Comparison of ENCODE assay signal across 8 mouse cellular contexts in the genomic region with DNA sequence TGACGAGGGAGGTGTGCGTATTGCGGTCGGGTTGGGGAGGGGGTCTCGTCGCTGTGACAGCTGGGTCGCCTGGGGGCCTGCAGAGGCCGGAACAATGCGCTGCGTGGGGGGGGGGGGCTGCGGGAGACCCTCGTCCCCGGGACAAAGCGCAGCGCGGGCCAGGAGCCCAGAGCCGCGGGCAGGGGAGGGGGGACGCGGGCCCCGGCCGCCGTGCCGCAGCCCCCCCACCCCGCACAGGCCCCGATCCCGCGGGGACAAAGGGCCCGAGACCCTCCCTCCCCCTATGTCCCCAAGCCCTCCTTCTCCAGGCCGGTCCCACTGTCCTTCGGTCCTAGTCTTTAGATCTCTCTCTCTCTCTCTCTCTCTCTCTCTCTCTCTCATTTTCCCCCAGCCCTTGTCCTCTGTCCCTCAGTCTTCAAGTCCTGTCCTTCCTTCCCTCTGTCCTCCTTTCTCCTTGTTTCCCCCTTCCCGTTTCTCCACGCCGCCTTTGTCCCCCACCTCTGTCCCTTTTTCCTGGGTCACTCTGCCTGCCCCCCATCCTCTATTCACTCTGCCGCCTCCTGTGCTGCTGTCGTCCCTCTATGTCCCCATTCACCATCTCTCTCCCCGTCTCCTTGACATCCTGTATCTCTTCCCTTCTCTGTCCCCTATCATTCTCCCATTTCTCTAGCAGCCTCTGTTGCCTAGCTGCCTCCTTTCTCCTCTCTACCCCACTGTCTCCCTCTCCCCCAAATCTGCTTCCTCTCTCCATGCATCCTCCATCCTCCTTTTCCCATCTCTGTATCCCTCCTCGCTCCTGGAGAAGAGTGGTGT. TPM values are rescaled to one million over a fixed set of nuclear protein-coding genes. Genes with fewer than 3 reads are reported as not detected.
DNase-seq lines count a peak whose midpoint lies in the region; ATAC-seq and TF ChIP-seq lines count a peak whose summit lies in the region.

No protein-coding gene starts in this region.

- peaks cover 12% of the 10 kb centered on the region; the same call in 1 of the 2 replicates for H3K27me3 ChIP-seq in lung, postnatal 0 days (replicated peaks; ENCODE audit: insufficient read depth, low read length)
- peaks cover 33% of the 10 kb centered on the region; the same call in 1 of the 2 replicates for H3K27me3 ChIP-seq in limb, embryonic 15.5 days
- no peaks in the 10 kb centered on the region for H3K27me3 ChIP-seq in stomach, embryonic 14.5 days (ENCODE audit: control insufficient read depth, insufficient read depth, low read length)

- H3K27ac ChIP-seq in lung, postnatal 0 days (ENCODE audit: low read length): no peak overlapping the region
- no peak overlapping the region for H3K27ac ChIP-seq in limb, embryonic 15.5 days
- H3K27ac ChIP-seq in stomach, embryonic 14.5 days (ENCODE audit: low read length): no peak overlapping the region

- H3K4me1 ChIP-seq in lung, postnatal 0 days (ENCODE audit: insufficient read depth, low read depth, low read length): peaks cover 4% of the 10 kb centered on the region; the same call in 1 of the 2 replicates
- H3K4me1 ChIP-seq in limb, embryonic 15.5 days: peaks cover 15% of the 10 kb centered on the region
- no peaks in the 10 kb centered on the region for H3K4me1 ChIP-seq in stomach, embryonic 14.5 days (ENCODE audit: control insufficient read depth, insufficient read depth, low read length)

- no peaks in the 10 kb centered on the region for H3K36me3 ChIP-seq in lung, postnatal 0 days (ENCODE audit: insufficient read depth, low read length)
- H3K36me3 ChIP-seq in limb, embryonic 15.5 days: no peaks in the 10 kb centered on the region
- no peaks in the 10 kb centered on the region for H3K36me3 ChIP-seq in stomach, embryonic 14.5 days (ENCODE audit: control insufficient read depth, insufficient read depth, low read length)

- no peak for TF ChIP-seq CTCF in lung, postnatal 0 days (IDR thresholded peaks at IDR 0.05)

- H3K9ac ChIP-seq in lung, postnatal 0 days (replicated peaks; ENCODE audit: low read depth): 0 out of 2 replicates have a peak overlapping the region, but pooled peaks have one; percentile 12
- H3K9ac ChIP-seq in limb, embryonic 15.5 days: peak overlapping the region; percentile 44
- peak overlapping the region; percentile 45 for H3K9ac ChIP-seq in stomach, embryonic 14.5 days (replicated peaks; ENCODE audit: low read depth, low read length)

- WGBS in lung, postnatal 0 days: 6% methylated on average over 9 of the region's 38 CpGs
- 1% methylated on average over 28 of the region's 38 CpGs for WGBS in limb, embryonic 15.5 days
- 4% methylated on average over 11 of the region's 38 CpGs for WGBS in stomach, embryonic 14.5 days

- TF ChIP-seq EP300 in lung, postnatal 0 days (IDR thresholded peaks at IDR 0.05): no peak

- peak overlapping the region; percentile 91 for H3K4me2 ChIP-seq in lung, postnatal 0 days (replicated peaks; ENCODE audit: low read depth, low read length)
- peak overlapping the region; percentile 98 for H3K4me2 ChIP-seq in limb, embryonic 15.5 days
- H3K4me2 ChIP-seq in stomach, embryonic 14.5 days (replicated peaks; ENCODE audit: low read depth, low read length): peak overlapping the region; percentile 97

- peak overlapping the region; percentile 56 for H3K4me3 ChIP-seq in lung, postnatal 0 days (ENCODE audit: low read depth, low read length)
- peak overlapping the region; percentile 65 for H3K4me3 ChIP-seq in limb, embryonic 15.5 days
- peak overlapping the region; percentile 53 for H3K4me3 ChIP-seq in stomach, embryonic 14.5 days (ENCODE audit: low read depth, low read length)

- DNase-seq in cerebellum, adult 9-10 months: peak; percentile 51
- DNase-seq in lung, postnatal 0 days (ENCODE audit: low spot score): no peak
- no peak for DNase-seq in lung, postnatal 14 days
- no peak for DNase-seq in cerebellum, postnatal 36 days
- no peak for DNase-seq in thymus, postnatal 4 days

- no peaks in the 10 kb centered on the region for H3K9me3 ChIP-seq in lung, postnatal 0 days (ENCODE audit: low read length)
- H3K9me3 ChIP-seq in limb, embryonic 15.5 days: no peaks in the 10 kb centered on the region
- H3K9me3 ChIP-seq in stomach, embryonic 14.5 days (ENCODE audit: control insufficient read depth, low read depth, low read length): no peaks in the 10 kb centered on the region

- no peak for ATAC-seq in cerebellum, adult (ENCODE audit: insufficient number of reproducible peaks, low FRiP score, low TSS enrichment)
- ATAC-seq in lung, postnatal 0 days: peak; percentile 8
- no peak for ATAC-seq in limb, embryonic 15.5 days (ENCODE audit: insufficient number of reproducible peaks, low FRiP score, low TSS enrichment, low read depth)
- peak; percentile 24 for ATAC-seq in stomach, embryonic 14.5 days (ENCODE audit: insufficient number of reproducible peaks, insufficient read depth, low FRiP score, low read depth)

RNA-seq across cellular contexts. Expression of gene Cadm4, which starts 0.6 kb away (rescaled TPM):
- 1.7 and 1.9 TPM in 2 replicates for polyA plus RNA-seq in lung, postnatal 0 days (2015; fragmentation: Nextera tagmentation; extraction: Ambion mirVana)
- polyA plus RNA-seq in limb, embryonic 15.5 days (2015; fragmentation: Nextera tagmentation; extraction: Ambion mirVana): 5.0 and 6.3 TPM in 2 replicates
- polyA plus RNA-seq in stomach, embryonic 14.5 days (2014; fragmentation: Nextera tagmentation; extraction: Ambion mirVana): 1.4 and 1.5 TPM in 2 replicates

RNA-seq across cellular contexts. Expression of gene Plaur, which starts 20.1 kb away (rescaled TPM):
- polyA plus RNA-seq in lung, postnatal 0 days (2015; fragmentation: Nextera tagmentation; extraction: Ambion mirVana): 65.8 and 72.0 TPM in 2 replicates
- 8.1 and 10.1 TPM in 2 replicates for polyA plus RNA-seq in limb, embryonic 15.5 days (2015; fragmentation: Nextera tagmentation; extraction: Ambion mirVana)
- 12.6 and 14.7 TPM in 2 replicates for polyA plus RNA-seq in stomach, embryonic 14.5 days (2014; fragmentation: Nextera tagmentation; extraction: Ambion mirVana)

RNA-seq across cellular contexts. Expression of gene Zfp428, which starts 24.4 kb away (rescaled TPM):
- 13.1 and 17.0 TPM in 2 replicates for polyA plus RNA-seq in lung, postnatal 0 days (2015; fragmentation: Nextera tagmentation; extraction: Ambion mirVana)
- 40.8 and 44.3 TPM in 2 replicates for polyA plus RNA-seq in limb, embryonic 15.5 days (2015; fragmentation: Nextera tagmentation; extraction: Ambion mirVana)
- 28.5 and 30.9 TPM in 2 replicates for polyA plus RNA-seq in stomach, embryonic 14.5 days (2014; fragmentation: Nextera tagmentation; extraction: Ambion mirVana)

RNA-seq across cellular contexts. Expression of gene AC161166.1, which starts 29.8 kb away (rescaled TPM):
- polyA plus RNA-seq in lung, postnatal 0 days (2015; fragmentation: Nextera tagmentation; extraction: Ambion mirVana): 0.06 and 0.10 TPM in 2 replicates
- 0.32 TPM in 2 replicates for polyA plus RNA-seq in limb, embryonic 15.5 days (2015; fragmentation: Nextera tagmentation; extraction: Ambion mirVana)
- 0.21 and 0.29 TPM in 2 replicates for polyA plus RNA-seq in stomach, embryonic 14.5 days (2014; fragmentation: Nextera tagmentation; extraction: Ambion mirVana)

RNA-seq across cellular contexts. Expression of gene Irgc1, which starts 30.3 kb away (rescaled TPM):
- 0.24 and 0.29 TPM in 2 replicates for polyA plus RNA-seq in lung, postnatal 0 days (2015; fragmentation: Nextera tagmentation; extraction: Ambion mirVana)
- polyA plus RNA-seq in limb, embryonic 15.5 days (2015; fragmentation: Nextera tagmentation; extraction: Ambion mirVana): 0.17 TPM in 1 of 2 replicates, not detected in the other
- not detected in 2 replicates for polyA plus RNA-seq in stomach, embryonic 14.5 days (2014; fragmentation: Nextera tagmentation; extraction: Ambion mirVana)

Comparison
In these comparisons a context has a peak if more than half of its experiments do, and no peak if none do; other contexts are left out.
1. ATAC-seq: peak in lung, postnatal 0 days (single experiment) and stomach, embryonic 14.5 days (single experiment); none in cerebellum, adult (single experiment) and limb, embryonic 15.5 days (single experiment).
2. Peak in every context shown above with its lines, with median percentiles within 50 percentile points of each other: H3K4me2 ChIP-seq, H3K4me3 ChIP-seq and H3K9ac ChIP-seq.